Mouse (Mus musculus) heart, postnatal 0 days (tissue): Measurements from ENCODE around the gene Elmod1.

Experiments used
- CTCF ChIP-seq: IDR thresholded peaks from 2 replicates; pipeline ENCODE4 v1.5.1; 2016; ENCODE audit warnings: antibody characterized with exemption, control low read depth, low read depth
- EP300 ChIP-seq: IDR thresholded peaks from 2 replicates; pipeline ENCODE4 v1.6.1; 2016; ENCODE audit warnings: antibody characterized with exemption, low read depth

DNA sequence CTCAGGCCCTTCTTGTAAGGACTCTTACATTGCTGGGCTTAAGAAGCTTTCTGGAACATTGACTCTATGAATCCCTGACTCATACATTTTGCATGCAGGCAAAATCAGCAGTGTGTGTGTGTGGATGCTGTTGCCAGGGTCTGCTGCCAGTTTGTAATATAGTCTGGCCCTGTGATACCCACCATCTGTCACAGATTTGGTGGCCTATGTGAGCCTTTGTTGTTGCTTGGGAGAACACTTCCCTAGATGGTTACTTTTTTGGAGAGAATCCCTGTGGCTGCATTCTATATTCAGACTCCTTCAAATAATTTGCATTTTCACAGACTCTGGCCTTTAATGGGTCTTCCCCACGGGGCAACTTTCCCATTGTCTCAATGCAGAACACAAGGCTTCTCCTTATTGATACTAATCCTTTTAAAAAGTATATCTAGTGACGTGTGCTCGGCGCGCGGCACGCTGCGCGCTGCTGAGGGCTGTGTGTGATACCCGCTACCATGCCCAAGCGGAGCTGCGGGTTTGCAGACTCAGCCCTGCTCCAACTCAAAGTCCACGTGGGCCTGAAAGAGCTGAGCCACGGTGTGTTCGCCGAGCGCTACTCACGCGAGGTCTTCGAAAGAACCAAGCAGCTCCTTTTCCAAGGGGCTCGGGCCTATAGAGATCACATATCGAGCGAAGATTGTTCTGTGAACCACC is 91.4 kb downstream of the Elmod1 start:
- TF ChIP-seq EP300 (no peak), CTCF (no peak)
